Mouse (Mus musculus) G1E (cell line): Measurements from ENCODE around the gene Kndc1.

ENCODE experiments used
- CTCF ChIP-seq: IDR thresholded peaks from 2 replicates; pipeline ENCODE4 v1.5.1; 2012; ENCODE audit warnings: low read depth, low read length, inconsistent platforms, mixed read lengths
- GATA1 ChIP-seq: IDR thresholded peaks from 2 replicates; pipeline ENCODE4 v1.6.1; 2012; ENCODE audit warnings: borderline replicate concordance, low read length, inconsistent platforms, mixed read lengths
- GATA2 ChIP-seq: IDR thresholded peaks from 2 replicates; pipeline ENCODE4 v1.6.1; 2012; ENCODE audit warnings: low read depth, low read length, inconsistent platforms, borderline replicate concordance
- POLR2AphosphoS5 ChIP-seq: IDR thresholded peaks from 2 replicates; pipeline ENCODE4 v1.6.1; 2012; ENCODE audit warnings: low read depth, low read length, inconsistent platforms; ENCODE audit not compliant: insufficient replicate concordance
- TAL1 ChIP-seq: conservative IDR thresholded peaks from 2 replicates; pipeline ENCODE4 v1.6.1; 2012; ENCODE audit warnings: low read depth, low read length, inconsistent platforms, mixed read lengths

GRCm38 (mm10) chr7:139972923-139973331, 78.4 kb downstream of the Kndc1 start:
- TF ChIP-seq CTCF (no peak), GATA1 (no peak), TAL1 (no peak), POLR2AphosphoS5 (no peak), GATA2 (no peak)
